Mouse (Mus musculus) regulatory T cell (primary cell): ENCODE data around the gene Mmp15.
"Not testable (repeated sequence)": the region's sequence is repeated elsewhere in the genome, so short reads cannot be mapped to it uniquely, and the experiment has no call there.

Experiments used
- in situ Hi-C: fragments of 300-600 bp; cut with MboI, MseI; formaldehyde crosslinking; loops from one replicate; pipeline ENCODE4 v1.15.1; 2025; ENCODE audit warnings: high pct_unique_total_duplicates

The Mmp15 gene

DNA sequence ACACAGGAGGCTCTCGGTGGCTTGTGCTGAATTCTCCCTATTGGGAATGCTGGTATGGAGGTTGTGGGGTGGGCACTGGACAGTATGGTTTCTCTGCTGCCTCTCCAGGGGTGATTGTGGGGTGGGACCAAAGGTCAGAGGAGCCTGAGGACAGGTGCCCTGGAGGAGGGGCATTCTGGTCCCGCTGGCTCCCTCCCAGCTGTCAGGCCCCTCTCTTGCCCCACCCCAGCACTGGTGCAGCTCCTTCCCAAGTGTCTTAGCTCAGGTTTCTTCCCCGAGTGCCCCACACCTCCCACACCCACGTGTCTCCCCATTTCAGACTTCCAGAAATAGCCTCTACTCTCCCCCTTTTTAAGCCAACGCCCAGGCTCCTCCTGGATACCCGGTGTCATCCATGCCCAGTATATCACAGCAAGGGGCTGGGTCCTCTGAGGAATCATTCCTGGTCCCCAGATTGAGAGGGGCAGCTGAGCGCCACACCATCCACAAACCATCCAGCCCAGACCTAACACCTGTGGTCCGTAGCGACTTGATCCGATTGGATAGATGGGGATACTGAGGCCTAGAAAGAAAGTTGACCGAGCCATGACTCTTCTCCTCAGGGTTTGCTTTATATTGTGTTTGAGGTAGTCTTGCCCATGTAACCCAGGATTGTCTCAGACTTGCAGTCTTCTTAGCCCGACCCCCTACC lies 24.4 kb downstream of the Mmp15 start:
- in situ Hi-C loops: no loop called here

DNA sequence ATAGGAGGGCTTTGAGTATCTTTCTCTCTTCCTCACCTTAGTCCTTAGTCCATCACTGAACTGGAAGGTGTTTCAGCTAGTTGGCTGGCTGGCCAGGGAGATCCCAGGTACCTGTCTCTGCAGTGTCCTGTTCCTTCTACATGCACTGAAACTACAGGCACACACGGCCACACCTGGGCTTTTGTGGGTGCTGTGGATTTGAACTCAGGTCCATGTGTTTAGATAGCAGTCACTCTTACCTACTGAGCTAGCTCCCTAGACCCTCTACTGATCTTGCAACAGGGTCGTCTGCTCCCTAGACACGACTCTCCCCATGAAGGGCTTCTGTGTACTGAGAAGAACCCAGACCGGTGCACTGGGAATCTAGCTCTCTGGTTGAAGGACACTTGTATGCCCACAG lies 25.0 kb downstream of the Mmp15 start:
- in situ Hi-C loops: no loop called here

DNA sequence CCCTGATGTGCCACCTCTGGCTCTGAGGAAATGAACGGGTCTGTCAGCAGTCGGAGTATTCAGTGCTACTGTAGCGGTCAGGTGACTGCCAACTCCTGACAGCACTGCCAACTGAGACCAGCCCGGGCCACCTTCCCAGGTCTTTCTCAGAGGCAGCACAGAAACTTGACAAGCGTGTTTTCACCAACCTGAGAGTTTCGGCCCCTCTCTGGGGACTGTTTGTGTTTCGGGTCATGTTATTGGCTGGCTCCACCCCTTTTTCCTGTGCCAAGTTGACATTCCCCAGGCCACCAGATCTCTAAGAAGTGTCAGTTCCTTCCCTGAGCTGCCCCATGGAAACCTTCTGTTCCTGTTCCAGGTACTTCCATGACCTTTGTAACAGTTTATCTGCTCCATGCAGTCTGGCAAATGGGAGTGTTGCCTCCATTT lies 25.8 kb downstream of the Mmp15 start:
- in situ Hi-C loops: no loop called here

- in situ Hi-C loops: not testable (repeated sequence)
Measured at GRCm38 (mm10) chr8:95378928-95379327, 26.9 kb downstream of the Mmp15 start.

GRCm38 (mm10) chr8:95380953-95381352 lies 28.9 kb downstream of the Mmp15 start:
- in situ Hi-C loops: no loop called here

DNA sequence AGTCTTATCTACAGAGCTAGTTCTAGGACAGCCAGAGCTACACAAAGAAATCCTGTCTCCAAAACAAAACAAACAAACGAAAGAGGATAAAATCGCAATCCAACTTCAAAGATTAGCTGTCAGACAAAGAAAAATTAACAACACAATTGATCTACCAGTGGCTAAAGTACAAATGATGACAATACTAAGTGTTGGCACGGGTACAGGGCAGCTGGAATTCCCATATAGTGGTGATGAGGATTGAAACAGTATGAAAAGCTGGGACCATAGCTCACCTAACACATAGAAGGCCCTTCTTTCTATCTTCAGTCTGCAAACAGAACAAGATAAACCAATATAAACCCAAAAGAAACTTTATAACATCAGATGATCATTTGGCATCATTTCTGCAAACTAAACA lies 29.5 kb downstream of the Mmp15 start:
- in situ Hi-C loops: no loop called here

DNA sequence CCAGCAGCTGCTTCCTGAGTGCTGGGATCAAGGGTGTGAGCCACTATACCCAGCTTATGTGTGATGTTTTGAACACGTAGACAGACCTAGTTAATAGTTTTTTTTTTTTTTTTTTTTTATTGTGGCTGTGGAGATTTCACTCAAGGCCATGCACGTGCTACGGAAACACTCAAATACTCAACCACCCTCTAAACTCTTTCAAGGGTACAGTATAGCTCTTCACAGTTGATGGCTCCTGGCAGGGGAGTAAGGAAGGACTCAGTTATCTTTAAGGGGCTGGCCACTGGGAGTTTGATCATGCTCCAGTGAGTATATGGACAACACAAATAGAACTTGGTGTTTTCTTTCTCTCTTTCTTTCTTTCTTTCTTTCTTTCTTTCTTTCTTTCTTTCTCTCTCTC lies 32.4 kb downstream of the Mmp15 start:
- in situ Hi-C loops: no loop called here

DNA sequence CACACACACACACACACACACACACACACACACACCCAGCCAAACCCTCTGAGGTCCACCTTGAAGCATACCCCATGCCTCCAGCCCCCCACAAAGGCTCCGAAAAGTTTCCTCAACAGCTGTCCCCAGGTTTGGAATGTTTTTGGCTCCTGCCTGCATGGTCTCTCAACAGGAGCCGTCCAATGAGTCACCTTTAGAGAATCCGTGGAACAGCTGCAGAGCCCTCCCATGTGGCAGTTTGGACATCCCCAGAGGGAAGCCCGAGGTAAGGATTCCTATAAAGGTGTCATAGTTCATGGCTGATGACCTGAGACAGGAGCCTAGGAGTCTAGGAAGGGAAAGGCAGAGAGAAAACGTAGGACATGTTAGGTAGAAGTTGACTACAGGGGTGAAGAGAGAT lies 34.0 kb downstream of the Mmp15 start:
- in situ Hi-C loops: no loop called here

DNA sequence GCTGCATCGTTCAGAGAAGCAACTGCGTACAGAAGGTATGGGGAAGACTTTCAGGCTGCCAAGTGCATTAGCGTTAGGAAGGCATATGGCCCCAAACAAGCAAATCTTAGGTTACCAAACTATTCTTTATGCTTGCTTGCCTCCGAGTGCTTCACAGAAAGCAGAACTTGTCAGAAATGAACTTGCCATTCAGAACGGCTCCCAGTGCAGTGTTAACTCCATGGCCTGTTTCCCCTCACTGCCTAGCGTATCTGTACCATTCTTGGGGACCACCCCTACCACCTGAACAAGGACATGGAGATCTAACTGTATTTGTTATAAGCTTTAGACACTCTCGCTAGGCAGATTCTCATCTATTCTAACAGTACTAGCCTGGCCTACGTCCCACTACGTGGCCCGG lies 35.2 kb downstream of the Mmp15 start:
- in situ Hi-C loops: no loop called here

DNA sequence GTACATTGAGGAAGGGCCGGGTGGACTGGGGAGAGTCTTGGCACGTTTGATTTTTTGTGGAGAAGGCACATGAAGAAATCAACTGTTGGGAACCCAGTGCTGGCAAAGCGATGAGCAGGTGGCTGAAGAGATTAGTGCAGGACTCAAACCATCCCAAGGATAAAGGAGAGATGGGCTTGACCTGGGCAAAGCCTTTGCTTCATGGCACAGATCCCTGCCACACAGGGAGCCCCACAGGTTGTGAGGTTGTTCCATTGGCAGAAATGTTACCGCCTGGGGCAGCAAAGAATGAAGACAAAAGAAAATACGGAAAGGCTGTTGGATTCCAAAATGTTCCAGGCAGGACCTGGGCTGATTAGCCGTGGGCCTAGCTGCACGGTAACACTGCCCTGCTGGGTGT lies 35.9 kb downstream of the Mmp15 start:
- in situ Hi-C loops: no loop called here

DNA sequence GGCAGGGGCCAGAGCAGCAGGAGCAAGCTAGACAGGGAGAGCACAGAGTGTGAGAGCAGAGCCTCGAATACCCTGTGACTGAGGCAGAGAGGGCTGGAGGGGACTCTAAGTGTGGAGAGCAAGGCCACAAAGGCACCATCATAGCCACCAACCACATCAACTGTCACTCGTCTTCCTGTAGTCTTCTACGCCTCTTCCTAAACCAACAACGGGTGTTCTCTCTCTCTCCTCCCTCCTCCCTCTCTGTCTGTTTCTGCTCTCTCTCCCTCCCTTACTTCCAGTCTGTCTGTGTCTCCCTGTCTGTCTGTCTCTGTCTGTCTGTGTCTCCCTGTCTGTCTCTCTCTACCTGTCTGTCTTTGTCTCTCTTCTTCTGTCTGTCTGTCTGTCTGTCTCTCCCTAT lies 38.2 kb downstream of the Mmp15 start:
- in situ Hi-C loops: no loop called here

GRCm38 (mm10) chr8:95391101-95391500 lies 39.0 kb downstream of the Mmp15 start:
- in situ Hi-C loops: no loop called here

DNA sequence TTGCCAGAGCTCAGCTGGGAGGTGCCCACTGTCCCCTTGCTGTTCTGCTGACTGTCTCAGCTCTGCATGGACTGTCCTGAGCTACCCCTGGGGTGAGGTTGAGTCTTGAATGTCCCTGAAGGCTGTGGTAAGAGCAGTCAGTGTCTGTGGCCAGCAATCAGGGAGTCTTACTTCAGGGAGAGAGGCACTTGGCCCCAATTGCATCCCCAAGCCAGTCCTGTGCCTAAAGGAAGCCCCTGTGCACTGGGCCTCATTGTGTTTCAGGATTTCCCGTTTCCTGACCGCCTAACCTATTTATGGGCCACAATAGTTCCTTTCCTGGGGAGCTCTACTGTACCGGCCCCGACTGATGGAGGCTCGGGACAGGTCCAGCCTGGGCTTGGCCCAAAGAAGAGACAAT lies 40.5 kb downstream of the Mmp15 start:
- in situ Hi-C loops: no loop called here

- in situ Hi-C loops: no loop called here
Measured at GRCm38 (mm10) chr8:95395186-95395918, 43.3 kb downstream of the Mmp15 start.

DNA sequence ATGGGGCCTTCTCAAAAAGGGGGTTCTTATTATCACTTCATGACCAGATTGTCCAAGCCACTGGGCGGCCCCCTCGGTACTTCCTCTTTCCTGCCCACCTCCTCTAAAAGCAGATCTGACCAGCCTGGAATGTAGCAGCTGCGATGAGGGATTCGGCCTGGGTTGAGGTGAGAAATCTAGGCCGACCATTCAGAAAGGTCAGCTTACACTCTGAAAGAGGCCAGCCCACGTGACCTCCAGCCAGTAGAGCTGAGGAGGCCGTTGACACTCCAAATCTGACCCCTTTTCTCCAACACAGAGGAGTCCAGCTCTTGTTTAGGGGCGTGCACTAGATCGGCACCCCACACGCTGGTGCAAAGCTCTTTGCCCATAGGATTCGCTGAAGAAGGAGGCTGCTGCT lies 44.7 kb downstream of the Mmp15 start:
- in situ Hi-C loops: no loop called here

- in situ Hi-C loops: no loop called here
Measured at GRCm38 (mm10) chr8:95397201-95397600, 45.1 kb downstream of the Mmp15 start.

GRCm38 (mm10) chr8:95399131-95399530 lies 47.1 kb downstream of the Mmp15 start:
- in situ Hi-C loops: no loop called here

GRCm38 (mm10) chr8:95401091-95401490 lies 49.0 kb downstream of the Mmp15 start:
- in situ Hi-C loops: no loop called here

- in situ Hi-C loops: no loop called here
Measured at GRCm38 (mm10) chr8:95409518-95409917, 57.5 kb downstream of the Mmp15 start.

DNA sequence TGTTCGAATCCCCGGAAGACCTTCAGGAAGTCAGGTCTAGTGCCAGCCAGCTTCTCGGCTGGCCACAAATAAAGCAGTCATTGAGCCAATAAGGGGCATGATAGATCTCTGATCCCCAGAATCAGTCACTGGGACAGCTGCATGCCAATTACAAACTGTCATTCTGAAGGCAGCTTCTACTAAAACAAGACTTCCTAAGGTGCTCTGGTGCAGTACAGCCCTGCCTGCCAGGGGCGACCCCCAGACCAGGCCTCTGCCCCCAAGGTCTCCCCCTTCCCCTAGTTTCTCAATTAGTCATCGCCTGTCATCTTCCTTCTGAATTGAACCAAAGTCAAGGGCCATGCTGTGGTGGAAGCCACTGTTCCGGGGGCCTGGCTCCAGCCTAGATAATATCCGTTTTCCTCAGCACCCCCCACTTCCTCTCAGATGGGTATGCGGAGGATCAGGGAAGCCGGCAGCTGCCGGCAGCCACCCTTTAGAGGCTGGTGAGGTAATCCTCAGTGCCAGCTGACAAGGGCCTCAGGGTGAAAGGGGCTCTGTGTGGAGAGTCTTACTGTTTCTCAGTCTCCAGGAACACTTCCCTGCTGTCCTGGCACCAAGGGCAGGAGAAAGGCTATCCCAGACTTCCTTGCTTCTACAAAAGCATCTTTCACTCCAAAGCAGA lies 59.4 kb downstream of the Mmp15 start:
- in situ Hi-C loops: no loop called here

DNA sequence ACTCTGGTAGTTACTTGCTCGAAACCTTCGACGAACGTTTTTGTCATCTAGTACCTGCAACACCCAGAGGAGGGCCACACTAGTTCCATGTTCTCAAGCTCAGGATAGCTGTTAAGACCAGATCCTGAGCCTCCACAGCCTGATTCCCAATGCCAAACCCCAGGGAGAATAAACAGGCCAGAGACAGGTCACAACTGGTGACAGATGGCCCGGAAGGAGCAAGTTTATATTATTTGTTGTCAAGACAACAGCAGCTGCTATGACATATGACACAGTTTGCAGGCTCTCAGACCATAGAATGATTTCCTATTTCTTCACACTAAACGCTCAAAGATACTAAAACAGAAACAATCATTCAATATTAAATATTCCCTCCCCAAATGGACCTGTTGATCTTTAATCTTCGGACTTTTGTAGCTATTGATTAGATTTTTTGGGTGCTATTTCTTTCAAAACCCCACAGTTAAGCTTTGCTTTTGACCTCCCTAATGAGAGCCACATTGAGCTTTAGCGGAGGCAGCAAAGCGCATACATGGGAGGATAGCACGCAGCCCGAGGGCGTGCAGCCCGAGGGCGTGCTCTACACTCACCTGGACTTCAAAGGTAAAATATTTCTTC lies 70.2 kb downstream of the Mmp15 start:
- in situ Hi-C loops: no loop called here
